Mouse (Mus musculus) CH12.LX (cell line): Measurements from ENCODE around the gene Cish. TPM values are rescaled to one million over a fixed set of nuclear protein-coding genes. Genes with fewer than 3 reads are reported as not detected.
"Not testable (repeated sequence)": the region's sequence is repeated elsewhere in the genome, so short reads cannot be mapped to it uniquely, and the experiment has no call there.

ENCODE experiments used
- DNase-seq: peaks from one replicate; pipeline ENCODE4 v3.0.0-alpha.2; 2013; ENCODE audit errors: extremely low read depth
- H3K27ac ChIP-seq: 2 replicates; pipeline ENCODE4 v1.5.1; 2012; ENCODE audit warnings: low read depth, mild to moderate bottlenecking, control low read depth, moderate library complexity; ENCODE audit not compliant: insufficient read depth
- H3K27me3 ChIP-seq: replicated peaks from 2 replicates; pipeline ENCODE3; 2012; ENCODE audit warnings: inconsistent platforms
- H3K36me3 ChIP-seq, 2 experiments: replicated peaks in 1 of 2; 2 replicates each; pipeline versions ENCODE3 to v1.6.1; 2012; ENCODE audit warnings: inconsistent platforms in 1 of 2, low read length in 1 of 2, mild to moderate bottlenecking in 1 of 2, mixed read lengths in 1 of 2, moderate library complexity in 1 of 2; ENCODE audit not compliant: control insufficient read depth in 1 of 2, insufficient read depth in 1 of 2
- H3K4me1 ChIP-seq, 2 experiments: 2 replicates each; pipeline ENCODE4 v1.6.1; 2012; ENCODE audit warnings: inconsistent platforms in 1 of 2, moderate library complexity in 1 of 2; ENCODE audit not compliant: insufficient read depth in 2 of 2, control insufficient read depth in 1 of 2
- H3K4me2 ChIP-seq: 2 replicates; pipeline ENCODE4 v1.6.1; 2012; ENCODE audit warnings: low read depth, mild to moderate bottlenecking, control low read depth; ENCODE audit not compliant: poor library complexity, insufficient read depth, severe bottlenecking
- H3K4me3 ChIP-seq, 3 experiments: fragments of 150-350 bp in 1 of 3; sonication (generic) in 1 of 3; replicated peaks in 1 of 3; 2 replicates each; pipeline versions ENCODE3 to v1.5.1; 2011 to 2012; ENCODE audit warnings: low read depth in 2 of 3, low read length in 2 of 3, mild to moderate bottlenecking in 2 of 3, moderate library complexity in 2 of 3, control low read depth in 1 of 3, improper control_type of control experiment in 1 of 3, inconsistent platforms in 1 of 3, mixed read lengths in 1 of 3; ENCODE audit not compliant: poor library complexity in 1 of 3
- H3K79me2 ChIP-seq: replicated peaks from 2 replicates; pipeline ENCODE4 v1.6.1; 2012; ENCODE audit warnings: mild to moderate bottlenecking, moderate library complexity; ENCODE audit not compliant: control insufficient read depth, poor library complexity, insufficient read depth, severe bottlenecking; ENCODE audit errors: extremely low read depth
- H3K9ac ChIP-seq: 2 replicates; pipeline ENCODE4 v1.6.1; 2012; ENCODE audit warnings: low read depth, mild to moderate bottlenecking, control low read depth, moderate library complexity; ENCODE audit not compliant: insufficient read depth
- H3K9me3 ChIP-seq: replicated peaks from 2 replicates; pipeline ENCODE3; 2012; ENCODE audit warnings: low read length, inconsistent platforms, mixed read lengths
- BHLHE40 ChIP-seq: IDR thresholded peaks from 2 replicates; pipeline ENCODE4 v1.6.1; 2011; ENCODE audit warnings: mild to moderate bottlenecking, low read depth, low read length, improper control_type of control experiment
- CHD2 ChIP-seq: IDR thresholded peaks from 2 replicates; pipeline ENCODE4 v1.6.1; 2011; ENCODE audit warnings: low read length, improper control_type of control experiment
- EP300 ChIP-seq: IDR thresholded peaks from 2 replicates; pipeline ENCODE4 v1.6.1; 2011; ENCODE audit warnings: low read length, improper control_type of control experiment
- ETS1 ChIP-seq: conservative IDR thresholded peaks from 2 replicates; pipeline ENCODE4 v1.6.1; 2012; ENCODE audit warnings: low read depth, mild to moderate bottlenecking, inconsistent platforms, low read length, improper control_type of control experiment, moderate library complexity
- IRF4 ChIP-seq: IDR thresholded peaks from 2 replicates; pipeline ENCODE4 v1.6.1; 2014; ENCODE audit warnings: low read depth, mild to moderate bottlenecking, inconsistent platforms, low read length, improper control_type of control experiment
- POLR2A ChIP-seq: IDR thresholded peaks from 2 replicates; pipeline ENCODE4 v1.6.1; 2011; ENCODE audit warnings: low read depth, mild to moderate bottlenecking, improper control_type of control experiment, low read length
- RAD21 ChIP-seq: IDR thresholded peaks from 2 replicates; pipeline ENCODE4 v1.6.1; 2011; ENCODE audit warnings: low read depth, mild to moderate bottlenecking, low read length, improper control_type of control experiment, moderate library complexity
- TCF12 ChIP-seq: IDR thresholded peaks from 2 replicates; pipeline ENCODE4 v1.6.1; 2014; ENCODE audit warnings: low read depth, mild to moderate bottlenecking, inconsistent platforms, low read length, improper control_type of control experiment
- UBTF ChIP-seq: IDR thresholded peaks from 2 replicates; pipeline ENCODE4 v1.6.1; 2012; ENCODE audit warnings: low read depth, mild to moderate bottlenecking, inconsistent platforms, low read length, improper control_type of control experiment, moderate library complexity
- ZKSCAN1 ChIP-seq: IDR thresholded peaks from 2 replicates; pipeline ENCODE4 v1.6.1; 2012; ENCODE audit warnings: low read depth, inconsistent platforms, low read length, improper control_type of control experiment, borderline replicate concordance
- dilution Hi-C: fragments of 300-500 bp; cut with MboI; formaldehyde crosslinking; loops from 2 replicates; pipeline ENCODE4 v1.14.3; 2020; ENCODE audit warnings: low sequenced_read_pairs; ENCODE audit not compliant: extremely low pct_unique_long_range_greater_than_20kb, extremely low pct_ligation_motif_present
- in situ Hi-C: fragments of 300-500 bp; cut with MboI; formaldehyde crosslinking; loops from 3 replicates; pipeline ENCODE4 v1.14.3; 2019; ENCODE audit warnings: low sequenced_read_pairs, low pct_ligation_motif_present, low pct_unique_long_range_greater_than_20kb, mixed read lengths
- polyA plus RNA-seq: library from polyadenylated mRNA; unstranded; fragments of >175 nt; gene quantifications from 2 replicates; pipeline ENCODE4 v1.2.1, GENCODE M21; 2012; ENCODE audit warnings: low read depth; ENCODE audit not compliant: insufficient read length
- total RNA-seq, 2 experiments: library from RNA; depleted of rRNA; stranded (reverse); fragments of 300-350 nt in 1 of 2; fragments of >200 nt in 1 of 2; gene quantifications; 2 replicates each; pipeline ENCODE4 v1.2.3; 2012 to 2014

Gene Cish
- total and polyA plus RNA-seq, 3 experiments, result 0.43 to 4.6 (median 3.5) TPM

DNA sequence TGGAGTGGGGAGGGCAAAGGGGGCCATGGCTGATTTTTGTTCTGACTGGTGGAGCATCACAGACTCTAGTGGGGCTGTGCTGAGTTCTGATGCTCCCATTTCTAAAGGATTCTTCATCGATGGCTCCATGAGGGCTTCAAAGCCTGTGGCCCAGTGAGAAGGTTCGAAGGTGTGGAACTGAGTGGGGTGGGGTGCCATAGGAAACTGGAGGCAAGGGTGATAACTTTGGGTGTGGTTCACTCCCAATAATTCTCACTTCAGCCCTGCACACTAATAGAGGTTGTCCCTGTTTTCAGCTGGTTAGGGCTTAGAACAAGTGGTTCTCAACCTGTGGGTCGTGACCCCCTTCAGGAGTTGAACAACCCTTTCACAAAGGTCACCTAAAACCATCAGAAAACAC is 8.6 kb downstream of the Cish start:
- Histone ChIP-seq H3K9ac (no peak overlapping the region), H3K4me3 (no peak overlapping the region), H3K4me2 (no peak overlapping the region), H3K36me3 (peaks cover 16 to 25% of the 10 kb centered on the region in 2 experiments), H3K4me1 (peaks cover 51 to 68% of the 10 kb centered on the region in 2 experiments), H3K27ac (no peak overlapping the region), H3K79me2 (no peaks in the 10 kb centered on the region), H3K9me3 (no peaks in the 10 kb centered on the region), H3K27me3 (no peaks in the 10 kb centered on the region)
- TF ChIP-seq POLR2A (no peak), IRF4 (no peak)
- no peak for DNase-seq
- dilution Hi-C loops, result no loop called here
- in situ Hi-C loops, result no loop called here

DNA sequence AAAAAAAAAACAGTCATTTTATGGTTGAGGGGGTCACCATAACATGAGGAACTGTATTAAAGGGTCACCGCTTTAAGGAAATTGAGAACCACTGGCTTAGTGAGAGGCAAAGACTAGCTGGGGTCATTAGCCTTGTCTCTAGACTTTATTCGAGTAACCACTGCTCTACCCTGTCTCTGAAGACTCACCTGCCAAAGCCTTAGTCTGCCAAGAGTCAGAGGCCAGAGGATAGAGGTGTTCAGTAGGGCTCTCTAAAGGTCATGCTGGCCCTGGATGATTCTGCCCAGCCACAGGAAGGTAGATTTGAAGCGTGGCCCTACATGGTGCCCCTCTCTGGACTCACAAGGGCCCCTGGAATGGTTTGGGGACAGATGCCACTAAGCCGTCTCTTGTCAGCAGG is 9.2 kb downstream of the Cish start:
- Histone ChIP-seq H3K36me3 (peaks cover 16 to 22% of the 10 kb centered on the region in 2 experiments), H3K4me1 (peaks cover 52 to 74% of the 10 kb centered on the region in 2 experiments), H3K27ac (0 out of 2 replicates have a peak overlapping the region, but pooled peaks have one; percentile 37), H3K4me3 (no peak overlapping the region), H3K4me2 (no peak overlapping the region), H3K9ac (no peak overlapping the region), H3K79me2 (no peaks in the 10 kb centered on the region), H3K9me3 (no peaks in the 10 kb centered on the region), H3K27me3 (no peaks in the 10 kb centered on the region)
- in situ Hi-C loops, result no loop called here
- TF ChIP-seq CHD2, result no peak
- dilution Hi-C loops, result no loop called here
- no peak for DNase-seq

DNA sequence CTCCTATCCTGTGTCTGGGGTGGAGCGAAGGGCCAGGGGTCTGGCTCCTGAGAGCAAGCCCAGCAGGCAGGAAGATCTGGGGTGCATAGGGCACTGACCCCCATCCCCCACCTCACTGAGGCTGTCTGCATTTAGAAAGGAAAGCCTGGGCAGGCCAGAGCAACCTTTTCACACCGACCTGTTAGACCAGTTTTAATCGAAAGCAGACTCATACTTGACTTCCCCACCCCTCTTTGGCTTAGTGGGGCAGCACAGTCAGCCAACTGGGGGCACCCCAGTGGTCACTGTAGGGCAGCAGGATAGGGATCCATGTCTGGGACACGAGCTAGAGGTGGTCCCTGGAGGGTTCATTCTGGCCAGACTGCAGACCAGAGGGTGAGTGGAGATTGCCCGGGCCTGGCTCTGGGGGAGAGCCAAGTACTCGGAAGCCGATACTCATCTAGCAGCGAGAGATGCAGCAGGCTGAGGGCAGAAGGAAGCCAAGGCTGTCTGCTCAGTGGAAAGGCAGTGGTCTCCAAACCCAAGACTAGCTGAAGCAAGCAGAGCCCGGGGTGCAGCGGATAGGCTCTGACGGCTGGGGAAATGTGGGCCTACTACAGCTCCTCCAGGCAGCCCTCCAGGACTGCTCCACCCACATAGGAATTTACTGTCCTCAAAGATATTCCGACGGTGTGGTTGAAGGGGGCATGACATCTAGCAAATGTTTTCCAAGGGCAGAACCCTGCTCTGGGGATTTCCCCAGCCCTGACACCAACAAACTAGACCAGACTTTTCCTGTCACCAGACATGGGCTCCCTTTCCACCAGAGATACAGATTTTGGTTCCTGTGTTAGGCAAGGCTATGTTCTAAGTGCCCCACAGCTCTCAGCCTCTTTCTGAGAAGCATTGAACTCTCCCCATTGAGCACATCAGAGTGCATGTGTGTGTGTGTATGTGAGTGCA is 10.0 kb downstream of the Cish start:
- Histone ChIP-seq H3K4me2 (peak overlapping the region; percentile 25; the same call in 1 of the 2 replicates), H3K27ac (peak overlapping the region; percentile 54), H3K9ac (no peak overlapping the region), H3K4me1 (peaks cover 53 to 76% of the 10 kb centered on the region in 2 experiments), H3K36me3 (peaks cover 10 to 13% of the 10 kb centered on the region in 2 experiments), H3K9me3 (no peaks in the 10 kb centered on the region), H3K4me3 (peak overlapping the region in 1 of 3 experiments; percentile 47)
- TF ChIP-seq UBTF (no peak), RAD21 (no peak), CHD2 (0 out of 2 replicates have a peak, but pooled peaks have one; percentile 31), TCF12 (0 out of 2 replicates have a peak, but pooled peaks have one; percentile 35), ZKSCAN1 (peak; percentile 54; the same call in 1 of the 2 replicates), IRF4 (no peak), EP300 (peak; percentile 37), BHLHE40 (peak; percentile 71), ETS1 (peak; percentile 57)
- TF ChIP-seq, all 38 proteins: peak for 6
- in situ Hi-C loops (no loop called here), dilution Hi-C loops (no loop called here)
- Histone ChIP-seq H3K27me3 (no peaks in the 10 kb centered on the region), H3K79me2 (no peaks in the 10 kb centered on the region)
- peak; percentile 72 for DNase-seq

DNA sequence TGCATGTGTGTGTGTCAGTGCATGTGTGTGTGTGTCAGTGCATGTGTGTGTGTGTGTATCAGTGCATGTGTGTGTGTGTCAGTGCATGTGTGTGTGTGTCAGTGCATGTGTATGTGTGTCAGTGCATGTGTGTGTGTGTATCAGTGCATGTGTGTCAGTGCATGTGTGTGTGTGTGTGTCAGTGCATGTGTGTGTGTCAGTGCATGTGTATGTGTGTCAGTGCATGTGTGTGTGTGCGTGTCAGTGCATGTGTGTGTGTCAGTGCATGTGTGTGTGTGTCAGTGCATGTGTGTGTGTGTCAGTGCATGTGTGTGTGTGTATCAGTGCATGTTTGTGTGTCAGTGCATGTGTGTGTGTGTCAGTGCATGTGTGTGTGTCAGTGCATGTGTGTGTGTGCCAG is 10.8 kb downstream of the Cish start:
- in situ Hi-C loops, H3K9ac ChIP-seq, H3K9me3 ChIP-seq, H3K4me2 ChIP-seq, H3K79me2 ChIP-seq, dilution Hi-C loops, DNase-seq, H3K36me3 ChIP-seq, H3K27me3 ChIP-seq: not testable (repeated sequence)
- Histone ChIP-seq H3K27ac (peak overlapping the region; percentile 54), H3K4me1 (peaks cover 60 to 84% of the 10 kb centered on the region in 2 experiments), H3K4me3 (peak overlapping the region in 1 of 3 experiments; percentile 47)
